ENCODE assay signal across 23 mouse cellular contexts in genomic region chr7:126191471-126191870, GRCm38 (mm10). TPM values are rescaled to one million over a fixed set of nuclear protein-coding genes. Genes with fewer than 3 reads are reported as not detected.
DNase-seq lines count a peak whose midpoint lies in the region; ATAC-seq and TF ChIP-seq lines count a peak whose summit lies in the region.
"Had no signal": no experiment of that assay in that cellular context is flagged by ENCODE, and none has a peak within 500 bp of the region (broad histone marks: within the 10 kb centered on the region; RNA-seq: fewer than 3 reads in every experiment).

No protein-coding gene starts in this region.

- peak; percentile 64 for ATAC-seq in megakaryocyte progenitor cell, adult 5-6 weeks (replicated peaks; ENCODE audit: poor library complexity)
- ATAC-seq: forebrain, embryonic 14.5 days; forebrain, postnatal 0 days; hindbrain, embryonic 16.5 days; Patski had no signal

- DNase-seq in MEL (ENCODE audit: low read depth, low spot score): peak; percentile 57
- DNase-seq in heart, postnatal 14 days: no peak
- DNase-seq in forebrain, embryonic 10.5 days (ENCODE audit: extremely low spot score, low spot score): no peak
- DNase-seq in layer of hippocampus, adult 8-10 months (ENCODE audit: low spot score in 2 of 2): no peak
- DNase-seq: adrenal gland, postnatal 10 days; adrenal gland, postnatal 36 days; cerebellum, adult 18-20 months; cerebellum, adult 9-10 months; cerebellum, postnatal 14 days; forebrain, postnatal 0 days; gastrocnemius, adult 2 months; gastrocnemius, postnatal 14 days; heart, adult 11 months; heart, postnatal 36 days had no signal

- no peak for TF ChIP-seq POLR2A in MEL (IDR thresholded peaks at IDR 0.05; ENCODE audit: control insufficient read depth in 1 of 2, insufficient read depth in 1 of 2, low read depth in 1 of 2, low read length in 2 of 2, poor library complexity in 1 of 2)

- no peak overlapping the region for H3K9ac ChIP-seq in MEL (ENCODE audit: control insufficient read depth, low read depth, low read length, poor library complexity, severe bottlenecking)
- H3K9ac ChIP-seq: embryonic facial prominence, embryonic 12.5 days; forebrain, postnatal 0 days; hindbrain, embryonic 13.5 days had no signal

- H3ac ChIP-seq in C2C12 (ENCODE audit: control insufficient read depth, insufficient read length, low read depth): no peak overlapping the region

- H3K36me3 ChIP-seq in C2C12 (ENCODE audit: control insufficient read depth, insufficient read depth) (no peaks in the 10 kb centered on the region), MEL (ENCODE audit: control insufficient read depth in 1 of 2, insufficient read depth in 2 of 2, low read length in 2 of 2) (peaks cover 9 to 25% of the 10 kb centered on the region in 2 experiments)
- peaks cover 40% of the 10 kb centered on the region for H3K36me3 ChIP-seq in forebrain, embryonic 10.5 days (replicated peaks)
- H3K36me3 ChIP-seq: hindbrain, embryonic 13.5 days had no signal

- TF ChIP-seq RAD21 in MEL (IDR thresholded peaks at IDR 0.05; ENCODE audit: low read depth, low read length): no peak

- H3K79me2 ChIP-seq in C2C12 (ENCODE audit: control insufficient read depth, insufficient read depth): peaks cover 100% of the 10 kb centered on the region
- H3K79me2 ChIP-seq in MEL (ENCODE audit: control insufficient read depth, insufficient read depth, low read length, poor library complexity): peaks cover 75% of the 10 kb centered on the region

- H3K4me3 ChIP-seq in C2C12 (ENCODE audit: insufficient read depth, poor library complexity, severe bottlenecking) (no peak overlapping the region), MEL (ENCODE audit: control insufficient read depth in 1 of 2, insufficient read depth in 1 of 2, low read depth in 2 of 2, low read length in 2 of 2) (no peak overlapping the region)
- no peak overlapping the region for H3K4me3 ChIP-seq in forebrain, embryonic 10.5 days
- H3K4me3 ChIP-seq: embryonic facial prominence, embryonic 12.5 days; erythroblast, embryonic 14.5 days; gastrocnemius, adult 2 months; hindbrain, embryonic 10.5 days; hindbrain, embryonic 13.5 days had no signal

- no peak for TF ChIP-seq CTCF in C2C12 (IDR thresholded peaks at IDR 0.05; ENCODE audit: control insufficient read depth, insufficient read depth, insufficient read length)
- TF ChIP-seq CTCF in MEL (IDR thresholded peaks at IDR 0.05 in 2 of 3, conservative IDR thresholded peaks at IDR 0.05 in 1 of 3; ENCODE audit: control insufficient read depth in 1 of 3, insufficient read depth in 1 of 3, low read depth in 2 of 3, low read length in 3 of 3, poor library complexity in 1 of 3, severe bottlenecking in 1 of 3): no peak

- peaks cover 12% of the 10 kb centered on the region in 2 experiments for H3K4me1 ChIP-seq in MEL (ENCODE audit: control insufficient read depth in 1 of 2, insufficient read depth in 2 of 2, low read length in 2 of 2)
- H3K4me1 ChIP-seq in forebrain, embryonic 10.5 days: no peaks in the 10 kb centered on the region
- H3K4me1 ChIP-seq: embryonic facial prominence, embryonic 12.5 days had no signal

- no peaks in the 10 kb centered on the region for H3K9me3 ChIP-seq in MEL (replicated peaks; ENCODE audit: insufficient read depth, low read length)
- H3K9me3 ChIP-seq in forebrain, embryonic 10.5 days: peaks cover 6% of the 10 kb centered on the region; the same call in 1 of the 2 replicates
- H3K9me3 ChIP-seq: embryonic facial prominence, embryonic 12.5 days; hindbrain, embryonic 13.5 days had no signal

- H3K79me3 ChIP-seq in C2C12 (ENCODE audit: low read depth): peaks cover 90% of the 10 kb centered on the region

- H3K27me3 ChIP-seq in C2C12 (ENCODE audit: control insufficient read depth, insufficient read depth, insufficient read length) (no peaks in the 10 kb centered on the region), MEL (ENCODE audit: control insufficient read depth in 1 of 2, insufficient read depth in 2 of 2, low read length in 2 of 2) (no peaks in the 10 kb centered on the region)
- no peaks in the 10 kb centered on the region for H3K27me3 ChIP-seq in forebrain, embryonic 10.5 days (ENCODE audit: poor library complexity, severe bottlenecking)
- H3K27me3 ChIP-seq: embryonic facial prominence, embryonic 12.5 days; hindbrain, embryonic 13.5 days; Patski had no signal

- TF ChIP-seq EP300 in MEL (IDR thresholded peaks at IDR 0.05; ENCODE audit: low read depth in 1 of 2, low read length in 2 of 2): peak; percentile 24 to 61; a peak in 3 of 4 replicates

- intact Hi-C loops in heart, postnatal 14 days (cut with DNase I): no loop called here

- WGBS in forebrain, embryonic 10.5 days: 93% methylated on average over 1 of the region's 1 CpGs

- H3K27ac ChIP-seq in MEL (ENCODE audit: control insufficient read depth, low read depth, low read length): no peak overlapping the region; the same call in 1 of the 2 replicates
- H3K27ac ChIP-seq in forebrain, embryonic 10.5 days: no peak overlapping the region
- H3K27ac ChIP-seq: embryonic facial prominence, embryonic 12.5 days; gastrocnemius, adult 2 months; hindbrain, embryonic 10.5 days; hindbrain, embryonic 13.5 days had no signal

TF ChIP-seq in C2C12, 6 proteins besides CTCF, POLR2A, EP300 and RAD21:
- TF ChIP-seq USF1 (IDR thresholded peaks at IDR 0.05; ENCODE audit: low read depth) (no peak), MYOD1 (IDR thresholded peaks at IDR 0.05; ENCODE audit: control insufficient read depth, insufficient read length, low read depth) (peak; percentile 52)

TF ChIP-seq in MEL, 35 proteins besides CTCF, POLR2A, EP300 and RAD21:
- TF ChIP-seq MXI1 (IDR thresholded peaks at IDR 0.05; ENCODE audit: low read depth, low read length) (peak; percentile 42; the same call in 1 of the 2 replicates), NRF1 (IDR thresholded peaks at IDR 0.05; ENCODE audit: insufficient read depth, low read depth, low read length, poor library complexity, severe bottlenecking) (no peak), MYC (IDR thresholded peaks at IDR 0.05; ENCODE audit: low read depth, low read length) (no peak), E2F4 (IDR thresholded peaks at IDR 0.05; ENCODE audit: borderline replicate concordance, low read depth, low read length) (no peak), MEF2A (IDR thresholded peaks at IDR 0.05; ENCODE audit: extremely low read depth, insufficient replicate concordance, low read depth, low read length, poor library complexity, severe bottlenecking) (0 out of 2 replicates have a peak, but pooled peaks have one; percentile 14), SIN3A (IDR thresholded peaks at IDR 0.05; ENCODE audit: low read length) (peak; percentile 51; the same call in 1 of the 2 replicates), MAX (IDR thresholded peaks at IDR 0.05; ENCODE audit: low read length) (no peak), ETS1 (IDR thresholded peaks at IDR 0.05; ENCODE audit: low read depth, low read length) (peak; percentile 56; the same call in 1 of the 2 replicates), ZMIZ1 (IDR thresholded peaks at IDR 0.05; ENCODE audit: low read depth, low read length) (no peak), TCF12 (IDR thresholded peaks at IDR 0.05; ENCODE audit: low read depth, low read length) (no peak), USF2 (IDR thresholded peaks at IDR 0.05; ENCODE audit: borderline replicate concordance in 1 of 2, insufficient read depth in 1 of 2, low read depth in 1 of 2, low read length in 2 of 2) (no peak), MYB (IDR thresholded peaks at IDR 0.05; ENCODE audit: low read depth, low read length) (peak; percentile 59; the same call in 1 of the 2 replicates)

RNA-seq across cellular contexts. Expression of gene Xpo6, which starts 8.8 kb away (rescaled TPM):
- polyA plus RNA-seq in C2C12 (2012; fragmentation: generic; extraction: Trizol) (65.0 TPM), MEL (2012; ENCODE audit: insufficient read depth in 1 of 2, insufficient read length in 2 of 2, low read depth in 1 of 2, low replicate concordance in 2 of 2, missing spikeins in 1 of 2) (100 to 1,000 TPM; 197 to 365 TPM)
- total RNA-seq in MEL (2012; rRNA removed): 88.3 and 89.3 TPM in 2 replicates
- total RNA-seq in megakaryocyte progenitor cell, adult 5-6 weeks (2015): 124 and 125 TPM in 2 replicates
- total RNA-seq in megakaryocyte progenitor cell, adult 5-6 weeks (2017): 38.4 and 51.4 TPM in 2 replicates
- total RNA-seq in heart, postnatal 14 days (2021): 10 to 100 TPM; 34.8 to 36.3 TPM
- polyA plus RNA-seq in forebrain, embryonic 10.5 days (2016; fragmentation: Nextera tagmentation; extraction: Ambion mirVana): 65.5 and 70.1 TPM in 2 replicates
- total RNA-seq in layer of hippocampus, adult 8-10 months (2022): 10 to 100 TPM; 89.1 to 99.7 (median 96.2) TPM
